Mouse (Mus musculus) embryonic fibroblast, embryonic 13.5 days (primary cell): ENCODE measurements around the gene Insrr.

Source experiments
- CTCF ChIP-seq: IDR thresholded peaks from 2 replicates; pipeline ENCODE4 v1.5.1; 2011; ENCODE audit warnings: mild to moderate bottlenecking, control low read depth, low read length, moderate library complexity, borderline replicate concordance; ENCODE audit not compliant: insufficient read depth
- POLR2A ChIP-seq: IDR thresholded peaks from 2 replicates; pipeline ENCODE4 v1.6.1; 2011; ENCODE audit warnings: low read depth, mild to moderate bottlenecking, control low read depth, low read length, moderate library complexity

DNA sequence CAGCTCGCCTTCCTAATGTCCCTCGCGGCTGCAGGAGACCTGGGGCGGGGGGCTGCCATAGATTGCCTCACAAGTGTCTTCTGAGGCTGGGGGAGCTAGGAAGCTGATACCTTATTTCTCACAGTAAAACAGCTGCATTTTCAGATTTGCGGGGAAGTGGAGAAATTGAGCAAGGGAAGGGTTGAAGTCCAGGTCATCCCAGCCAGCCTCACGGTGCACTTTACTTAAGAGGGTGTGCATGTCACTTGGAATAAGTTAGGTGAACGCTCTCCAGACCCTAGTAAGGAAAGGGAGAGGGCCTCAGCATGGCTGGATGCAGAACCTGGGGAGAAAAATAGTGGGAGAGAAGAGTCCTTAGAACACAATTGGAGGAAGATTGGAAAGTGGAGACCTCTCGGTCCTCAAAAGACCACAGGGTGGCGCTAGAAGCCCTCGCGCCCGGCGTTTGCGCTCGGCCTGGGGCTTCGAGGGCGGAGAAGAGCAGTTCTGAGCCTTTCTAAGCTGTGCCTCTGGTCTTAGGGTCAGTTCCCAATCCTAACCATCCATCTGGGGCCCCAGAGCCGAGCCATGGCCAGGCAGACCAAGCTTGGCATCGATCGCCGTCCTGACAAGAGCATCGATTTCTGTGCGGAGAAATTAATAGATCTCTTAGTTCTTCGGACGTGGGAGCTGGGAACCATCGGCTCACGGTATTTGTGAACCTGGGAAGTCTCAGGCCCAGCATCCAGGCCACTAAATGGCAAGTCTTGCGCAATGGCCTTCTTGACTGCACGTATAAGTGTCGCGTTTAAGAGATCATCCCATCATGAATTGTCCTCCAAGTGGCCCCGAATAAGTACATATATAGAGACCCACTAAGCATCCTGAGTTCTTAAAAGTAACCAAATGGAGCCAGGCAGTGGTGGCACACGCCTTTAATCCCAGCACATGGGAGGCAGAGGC, 1.1 kb upstream of the Insrr start:
- TF ChIP-seq CTCF (peak; percentile 46; the same call in 1 of the 2 replicates), POLR2A (no peak)
